Comparison of ENCODE assay signal across 9 mouse cellular contexts in the genomic region with DNA sequence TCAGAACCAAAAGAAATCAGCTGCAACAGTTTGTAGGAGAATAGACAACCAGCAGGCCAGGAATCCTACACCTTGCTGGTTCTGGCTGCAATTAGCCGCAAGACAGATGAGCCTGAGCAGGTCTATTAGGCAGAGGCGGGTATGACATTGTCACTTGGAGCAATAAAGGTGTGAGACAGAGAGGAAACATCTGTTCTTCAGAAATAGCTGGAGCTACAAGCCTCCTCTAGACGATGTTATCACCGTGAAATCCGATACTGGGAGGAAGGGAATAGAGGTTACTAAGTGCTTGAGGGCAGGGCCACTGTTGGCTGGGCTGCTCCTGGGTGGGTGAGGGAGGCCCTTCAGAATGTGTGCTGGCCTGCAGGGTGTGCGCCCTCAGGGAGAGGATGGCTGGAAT.
DNase-seq lines count a peak whose midpoint lies in the region; ATAC-seq and TF ChIP-seq lines count a peak whose summit lies in the region.
"Had no signal": no experiment of that assay in that cellular context is flagged by ENCODE, and none has a peak within 500 bp of the region (broad histone marks: within the 10 kb centered on the region; RNA-seq: fewer than 3 reads in every experiment).

No protein-coding gene starts in this region.

- no peaks in the 10 kb centered on the region for H3K27me3 ChIP-seq in embryonic facial prominence, embryonic 10.5 days (replicated peaks; ENCODE audit: low read depth, poor library complexity, severe bottlenecking)
- peaks cover 5% of the 10 kb centered on the region; the same call in 1 of the 2 replicates for H3K27me3 ChIP-seq in lung, postnatal 0 days (replicated peaks; ENCODE audit: insufficient read depth, low read length)
- H3K27me3 ChIP-seq: liver, embryonic 15.5 days had no signal

- no peaks in the 10 kb centered on the region for H3K36me3 ChIP-seq in embryonic facial prominence, embryonic 10.5 days (replicated peaks)
- H3K36me3 ChIP-seq in lung, postnatal 0 days (ENCODE audit: insufficient read depth, low read length), result no peaks in the 10 kb centered on the region
- H3K36me3 ChIP-seq: liver, embryonic 15.5 days had no signal

- no peaks in the 10 kb centered on the region for H3K9me3 ChIP-seq in embryonic facial prominence, embryonic 10.5 days
- no peaks in the 10 kb centered on the region for H3K9me3 ChIP-seq in lung, postnatal 0 days (ENCODE audit: low read length)
- H3K9me3 ChIP-seq: liver, embryonic 15.5 days had no signal

- no peak for TF ChIP-seq EP300 in lung, postnatal 0 days (IDR thresholded peaks at IDR 0.05)

- 23% methylated on average over 6 of the region's 6 CpGs for WGBS in embryonic facial prominence, embryonic 10.5 days
- WGBS in lung, postnatal 0 days, result 26% methylated on average over 6 of the region's 6 CpGs

- peak; percentile 71 for ATAC-seq in lung, postnatal 0 days
- no peak for ATAC-seq in activated CD4-positive, CD25-positive, alpha-beta regulatory T cell, adult 4 months
- ATAC-seq in erythroblast, adult 5-6 weeks (replicated peaks; ENCODE audit: low FRiP score, poor library complexity, severe bottlenecking), result no peak

- DNase-seq in NIH3T3 (ENCODE audit: low read depth), result peak; percentile 61
- peak; percentile 77 for DNase-seq in embryonic facial prominence, embryonic 10.5 days (ENCODE audit: low spot score)
- DNase-seq in hindlimb bud, embryonic 11.5 days (ENCODE audit: extremely low spot score, low read depth, low spot score), result peak; percentile 61
- DNase-seq in lung, postnatal 0 days (ENCODE audit: low spot score), result peak; percentile 63
- DNase-seq in cerebellum, adult 8-10 months, result no peak
- DNase-seq in ovary, postnatal 10 days (ENCODE audit: low spot score), result no peak

- H3K27ac ChIP-seq in embryonic facial prominence, embryonic 10.5 days (replicated peaks), result peak overlapping the region; percentile 85
- no peak overlapping the region for H3K27ac ChIP-seq in lung, postnatal 0 days (ENCODE audit: low read length)
- H3K27ac ChIP-seq: liver, embryonic 15.5 days had no signal

- H3K9ac ChIP-seq in lung, postnatal 0 days (replicated peaks; ENCODE audit: low read depth), result no peak overlapping the region
- H3K9ac ChIP-seq: liver, embryonic 15.5 days had no signal

- H3K4me3 ChIP-seq in embryonic facial prominence, embryonic 10.5 days, result 0 out of 2 replicates have a peak overlapping the region, but pooled peaks have one; percentile 11
- no peak overlapping the region for H3K4me3 ChIP-seq in lung, postnatal 0 days (ENCODE audit: low read depth, low read length)
- H3K4me3 ChIP-seq: liver, embryonic 15.5 days had no signal

- peaks cover 73% of the 10 kb centered on the region for H3K4me1 ChIP-seq in embryonic facial prominence, embryonic 10.5 days
- peaks cover 2% of the 10 kb centered on the region; the same call in 1 of the 2 replicates for H3K4me1 ChIP-seq in lung, postnatal 0 days (ENCODE audit: insufficient read depth, low read depth, low read length)
- H3K4me1 ChIP-seq: liver, embryonic 15.5 days had no signal

- TF ChIP-seq CTCF in lung, postnatal 0 days (IDR thresholded peaks at IDR 0.05), result no peak

- no peak overlapping the region for H3K4me2 ChIP-seq in lung, postnatal 0 days (replicated peaks; ENCODE audit: low read depth, low read length)
- H3K4me2 ChIP-seq: liver, embryonic 15.5 days had no signal

Comparison
In these comparisons a context has a peak if more than half of its experiments do, and no peak if none do; other contexts are left out.
1. DNase-seq: peak in NIH3T3 (single experiment), embryonic facial prominence, embryonic 10.5 days (single experiment), hindlimb bud, embryonic 11.5 days (single experiment) and lung, postnatal 0 days (single experiment); none in cerebellum, adult 8-10 months (single experiment) and ovary, postnatal 10 days (single experiment).